Mouse (Mus musculus) megakaryocyte, embryonic 14.5 days (primary cell): ENCODE measurements at regions not wholly inside any gene's neighbourhood (a gene's known extent, or its start where the extent isn't known, plus 50 kb on each side); places are given as distances from the start of the nearest gene placed in this dataset.

Source experiments
- FLI1 ChIP-seq: IDR thresholded peaks from 2 replicates; pipeline ENCODE4 v1.6.1; 2012; ENCODE audit warnings: low read length, inconsistent platforms, mixed read lengths
- GATA1 ChIP-seq: IDR thresholded peaks from 3 replicates; pipeline ENCODE4 v1.6.1; 2012; ENCODE audit warnings: mixed read lengths, low read length, inconsistent platforms, borderline replicate concordance

GRCm38 (mm10) chr9:11426473-11426872 is 521.9 kb upstream of the Cntn5 start:
- no peak for TF ChIP-seq GATA1
- TF ChIP-seq FLI1, result no peak
